Mouse (Mus musculus) gastrocnemius, postnatal 4 days (tissue): ENCODE results near the gene Vax2. TPM values are rescaled to one million over a fixed set of nuclear protein-coding genes. Genes with fewer than 3 reads are reported as not detected.

Experiments
- DNase-seq, 2 experiments: peaks; one replicate each; pipeline ENCODE4 v3.0.0; 2021 to 2022; ENCODE audit warnings: low spot score in 2 of 2, mixed read lengths in 2 of 2
- total RNA-seq, 2 experiments: library from RNA; stranded (reverse); gene quantifications; 2 replicates each; pipeline ENCODE4 v1.2.3; 2021

Gene Vax2
- total RNA-seq, 2 experiments from 2014 or later: not detected

DNA sequence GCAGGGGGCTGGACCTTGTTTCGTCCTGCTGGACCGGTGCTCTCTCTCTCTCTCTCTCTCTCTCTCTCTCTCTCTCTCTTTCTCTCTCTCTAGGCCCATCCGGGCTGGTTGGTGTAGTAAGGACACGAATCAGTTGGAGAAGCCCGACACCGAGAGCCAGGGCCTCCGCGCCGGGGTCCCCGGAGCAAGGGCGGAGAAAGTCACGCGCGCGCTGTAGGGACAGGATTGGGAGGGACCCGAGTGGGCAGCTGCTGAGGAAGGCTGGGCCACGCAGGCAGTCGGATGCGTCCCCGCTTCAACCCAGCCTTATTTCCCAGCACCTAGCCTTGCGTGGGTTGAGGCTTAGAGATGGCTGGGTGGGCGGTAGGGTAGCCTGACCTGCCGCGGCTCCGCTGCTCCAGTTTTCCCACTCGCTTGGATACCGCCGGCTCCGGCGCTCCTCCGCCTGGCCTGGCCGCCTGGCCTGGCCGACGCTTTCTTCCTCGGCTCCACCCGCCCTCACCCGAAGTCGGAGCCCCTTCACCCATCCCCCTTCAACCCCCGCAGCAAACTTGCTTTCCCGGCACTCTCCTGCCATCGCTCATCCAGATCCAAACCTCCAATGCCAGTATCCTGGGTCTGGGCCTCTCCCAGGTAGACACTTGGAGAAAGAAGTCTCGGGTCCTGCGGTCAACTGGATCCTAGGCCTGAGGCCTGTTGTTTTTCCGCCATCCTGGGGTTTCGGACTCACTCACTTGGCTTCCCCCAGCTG lies 836 bp downstream of the Vax2 start:
- no peak for DNase-seq

- no peak for DNase-seq
Observed at GRCm38 (mm10) chr6:83713271-83714136, 2.4 kb downstream of the Vax2 start.

GRCm38 (mm10) chr6:83714221-83715123 lies 3.4 kb downstream of the Vax2 start:
- peak in 1 of 2 experiments; percentile 33 for DNase-seq

- DNase-seq: no peak
Observed at GRCm38 (mm10) chr6:83715461-83716196, 4.6 kb downstream of the Vax2 start.

DNA sequence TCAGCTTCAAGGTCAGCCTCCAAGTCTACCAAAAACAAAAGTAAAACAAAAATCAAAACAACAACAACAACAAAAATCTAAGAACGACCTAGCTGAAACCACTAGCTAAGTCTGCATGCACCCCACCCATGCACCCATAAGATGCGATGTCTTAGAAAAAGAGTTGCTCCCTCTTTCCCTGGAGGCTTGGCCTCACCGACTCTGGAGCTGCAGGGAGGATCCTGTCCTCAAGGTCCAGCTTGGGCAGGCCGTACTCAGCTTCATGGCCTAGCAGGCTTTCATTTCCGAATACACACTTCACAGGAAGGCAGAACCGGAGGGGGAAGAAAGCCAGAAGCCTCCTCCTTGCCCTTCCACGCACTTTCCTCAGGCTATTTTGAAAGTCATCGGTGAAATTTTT lies 6.0 kb downstream of the Vax2 start:
- no peak for DNase-seq

DNA sequence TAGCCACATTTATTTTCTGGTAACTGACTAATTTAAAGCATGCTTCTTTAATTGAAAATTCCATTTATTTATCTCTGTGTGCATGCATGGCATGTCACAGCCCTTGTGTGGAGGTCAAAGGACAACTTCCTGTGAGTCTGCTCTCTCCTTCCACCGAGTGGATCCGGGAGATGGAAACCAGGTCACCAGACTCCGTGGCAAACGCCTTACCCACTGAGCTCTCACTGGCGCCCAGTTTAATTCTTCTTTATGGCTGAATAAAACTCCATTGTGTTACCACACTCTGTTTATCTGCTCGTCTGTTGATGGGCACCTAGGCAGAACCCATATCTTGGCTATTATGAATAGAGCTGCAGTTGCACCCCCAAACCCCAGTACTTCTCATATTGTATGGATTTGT lies 11.5 kb downstream of the Vax2 start:
- no peak for DNase-seq

GRCm38 (mm10) chr6:83727178-83727577 lies 16.1 kb downstream of the Vax2 start:
- no peak for DNase-seq

DNA sequence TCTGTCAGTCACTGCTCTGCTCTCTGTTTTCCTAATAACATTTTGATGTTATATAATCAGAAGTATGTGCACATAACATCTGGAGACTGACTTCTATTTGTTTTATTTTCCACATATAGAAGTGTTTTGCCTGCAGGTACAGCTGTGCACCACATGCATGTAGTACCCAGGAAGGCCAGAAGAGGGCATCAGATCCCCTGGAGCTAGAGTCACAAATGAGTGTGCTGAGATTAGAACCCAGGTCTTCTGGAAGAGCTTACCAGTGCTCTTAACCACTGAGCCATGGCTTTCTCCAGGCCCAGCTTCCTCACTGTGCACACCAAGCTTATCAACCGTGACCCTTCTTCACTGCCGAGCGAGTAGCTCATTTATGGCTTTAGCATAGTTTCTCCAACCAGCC lies 17.4 kb downstream of the Vax2 start:
- DNase-seq: no peak

- no peak for DNase-seq
Observed at GRCm38 (mm10) chr6:83729350-83729970, 18.4 kb downstream of the Vax2 start.

GRCm38 (mm10) chr6:83731128-83731527 lies 20.1 kb downstream of the Vax2 start:
- peak; percentile 64 to 72 for DNase-seq

DNA sequence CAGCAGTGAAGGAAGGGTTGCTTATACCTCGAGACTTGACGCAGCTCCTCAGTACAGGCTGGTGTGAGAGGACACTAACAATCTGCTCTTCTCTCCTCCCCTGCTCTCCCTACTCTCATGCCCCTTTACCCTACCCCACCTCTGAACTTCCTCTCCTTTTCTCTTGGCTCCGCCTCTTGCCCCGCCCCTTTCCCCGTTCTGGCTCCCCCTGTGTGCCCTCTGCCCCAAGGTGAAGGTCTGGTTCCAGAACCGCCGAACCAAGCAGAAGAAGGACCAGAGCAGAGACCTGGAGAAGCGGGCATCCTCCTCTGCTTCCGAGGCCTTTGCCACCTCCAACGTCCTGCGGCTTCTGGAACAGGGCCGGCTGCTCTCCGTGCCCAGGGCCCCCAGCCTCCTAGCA lies 26.2 kb downstream of the Vax2 start:
- no peak for DNase-seq

- no peak for DNase-seq
Observed at GRCm38 (mm10) chr6:83738596-83738995, 27.5 kb downstream of the Vax2 start.

GRCm38 (mm10) chr6:83742761-83743160 lies 31.7 kb downstream of the Vax2 start, which contains the start of gene Atp6v1b1:
TSS of gene Atp6v1b1 (plus strand) at chr6:83742990.
- DNase-seq: no peak

- no peak for DNase-seq
Observed at GRCm38 (mm10) chr6:83743212-83743611, 32.1 kb downstream of the Vax2 start.

DNA sequence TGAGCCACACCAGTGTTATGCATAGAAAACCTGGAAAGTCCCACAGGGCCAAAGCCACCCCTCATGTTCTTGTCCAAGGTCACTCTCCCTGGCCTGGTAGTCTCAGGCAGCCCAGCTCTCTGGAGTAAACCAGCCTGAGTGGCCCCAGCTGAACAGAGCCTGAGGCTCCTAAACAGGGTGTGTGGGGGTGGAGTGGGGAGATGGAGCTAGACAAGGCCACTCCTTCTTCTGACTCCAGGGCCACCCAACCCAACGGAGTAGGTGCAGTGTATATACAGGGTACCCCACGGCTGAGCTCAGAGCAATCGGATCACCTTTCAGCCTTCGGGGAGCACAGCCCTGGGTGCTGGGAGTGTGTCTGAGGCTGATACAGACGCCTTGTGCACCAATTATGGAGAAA lies 33.1 kb downstream of the Vax2 start:
- no peak for DNase-seq

- DNase-seq: no peak
Observed at GRCm38 (mm10) chr6:83744557-83744956, 33.5 kb downstream of the Vax2 start.

GRCm38 (mm10) chr6:83745466-83745865 lies 34.4 kb downstream of the Vax2 start:
- no peak for DNase-seq

DNA sequence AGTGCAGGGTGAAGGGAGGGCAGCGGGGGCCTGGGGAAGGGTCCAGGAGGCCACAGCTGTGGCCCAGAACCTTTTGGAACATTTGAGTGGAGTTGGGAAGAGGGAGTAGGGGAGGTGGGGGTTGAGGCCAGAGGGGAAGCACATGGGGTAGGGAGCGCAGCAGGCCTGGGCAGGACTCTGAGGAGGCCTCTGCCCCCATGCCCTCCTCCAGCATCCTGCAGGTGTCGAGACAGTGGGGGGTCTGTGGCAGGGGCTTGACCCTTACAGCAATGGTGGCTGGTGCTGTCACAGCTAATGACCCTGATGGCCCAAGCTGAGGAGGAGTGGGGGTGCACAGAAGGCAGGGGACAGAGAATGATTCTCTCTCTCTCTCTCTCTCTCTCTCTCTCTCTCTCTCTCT lies 38.2 kb downstream of the Vax2 start:
- DNase-seq: no peak

DNA sequence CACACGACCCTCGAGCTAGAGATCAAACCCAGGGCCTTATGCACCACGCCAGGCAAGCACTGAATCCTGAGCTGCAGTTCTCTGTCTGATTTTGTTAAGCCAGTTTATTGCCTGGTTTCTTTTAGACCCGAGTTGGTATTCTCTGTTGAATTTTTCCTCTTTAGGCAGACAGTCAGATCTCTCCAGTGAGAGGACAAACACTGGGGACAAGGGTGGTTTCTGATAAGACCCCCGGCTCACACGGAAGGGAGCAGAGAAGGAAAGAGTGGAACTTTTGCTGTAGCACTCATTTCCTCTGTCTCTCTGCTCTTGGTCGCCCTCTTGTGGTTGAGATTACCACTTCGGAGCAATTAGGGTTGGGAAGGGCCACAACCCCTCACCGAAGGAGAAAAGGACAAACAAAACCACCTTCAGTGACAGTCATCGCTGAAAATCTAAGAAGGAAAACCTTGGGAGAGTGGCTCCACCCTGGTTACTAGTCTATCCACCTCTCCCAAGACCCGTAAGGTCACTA lies 39.2 kb downstream of the Vax2 start:
- peak; percentile 49 to 66 for DNase-seq

GRCm38 (mm10) chr6:83756051-83756450 lies 45.0 kb downstream of the Vax2 start:
- DNase-seq: no peak
